Mouse (Mus musculus): ENCODE results near the gene Tmem150b. TPM values are rescaled to one million over a fixed set of nuclear protein-coding genes. Genes with fewer than 3 reads are reported as not detected.
A peak's percentile ranks its signal among the peaks of the same experiment; 100 is the strongest.

Tmem150b gene
- total and polyA plus RNA-seq, 3 experiments: 0.16 TPM; not detected in 2

DNA sequence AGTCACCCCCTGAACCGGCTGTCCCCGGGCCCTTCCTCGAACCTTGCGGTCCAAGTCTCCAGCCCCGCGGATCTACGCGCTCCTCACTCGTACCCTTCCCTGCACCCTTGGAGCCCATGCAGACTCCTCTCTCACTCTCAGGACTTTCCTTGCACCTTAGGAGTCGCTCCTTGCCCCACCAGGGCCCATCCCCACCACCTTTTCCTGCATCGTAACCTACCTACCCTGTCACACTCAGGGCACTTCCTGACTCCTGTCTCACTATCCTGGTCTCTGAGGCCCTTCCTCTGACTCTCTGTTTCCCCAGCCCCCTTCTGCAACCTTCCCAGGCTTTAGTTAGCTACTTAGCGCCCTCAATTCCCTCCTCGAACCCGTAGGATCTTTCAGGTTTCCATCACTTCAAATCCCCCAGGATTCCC lies 15.3 kb upstream of the Tmem150b start:
- DNase-seq: no peak
- 1% methylated on average over 14 of the region's 14 CpGs for WGBS
- Histone ChIP-seq H3K4me1 (ENCODE audit: control insufficient read depth, insufficient read depth, low read length) (peaks cover 3% of the 10 kb centered on the region; the same call in 1 of the 2 replicates), H3K36me3 (ENCODE audit: control insufficient read depth, insufficient read depth, low read length) (no peaks in the 10 kb centered on the region), H3K27me3 (ENCODE audit: control insufficient read depth, insufficient read depth, low read length) (no peaks in the 10 kb centered on the region), H3K79me2 (replicated peaks; ENCODE audit: control insufficient read depth, insufficient read depth, low read length) (no peaks in the 10 kb centered on the region), H3K4me3 (peak overlapping the region; percentile 81), H3K27ac (peak overlapping the region; percentile 91), H3K9ac (ENCODE audit: low read depth, low read length) (peak overlapping the region; percentile 88)
- no peak for TF ChIP-seq CTCF (IDR thresholded peaks at IDR 0.05)
- no peak for TF ChIP-seq EP300 (IDR thresholded peaks at IDR 0.05; ENCODE audit: insufficient read depth, low read depth, low read length)
- TF ChIP-seq POLR2A (IDR thresholded peaks at IDR 0.05; ENCODE audit: insufficient read depth, low read depth, low read length): no peak
- intact Hi-C loops (cut with DNase I): loop anchor here (2.0 to 5.0 kb wide), 2 partner anchors 48 to 322 kb away; partner anchors contain the start of genes Tmem238 and U2af2

DNA sequence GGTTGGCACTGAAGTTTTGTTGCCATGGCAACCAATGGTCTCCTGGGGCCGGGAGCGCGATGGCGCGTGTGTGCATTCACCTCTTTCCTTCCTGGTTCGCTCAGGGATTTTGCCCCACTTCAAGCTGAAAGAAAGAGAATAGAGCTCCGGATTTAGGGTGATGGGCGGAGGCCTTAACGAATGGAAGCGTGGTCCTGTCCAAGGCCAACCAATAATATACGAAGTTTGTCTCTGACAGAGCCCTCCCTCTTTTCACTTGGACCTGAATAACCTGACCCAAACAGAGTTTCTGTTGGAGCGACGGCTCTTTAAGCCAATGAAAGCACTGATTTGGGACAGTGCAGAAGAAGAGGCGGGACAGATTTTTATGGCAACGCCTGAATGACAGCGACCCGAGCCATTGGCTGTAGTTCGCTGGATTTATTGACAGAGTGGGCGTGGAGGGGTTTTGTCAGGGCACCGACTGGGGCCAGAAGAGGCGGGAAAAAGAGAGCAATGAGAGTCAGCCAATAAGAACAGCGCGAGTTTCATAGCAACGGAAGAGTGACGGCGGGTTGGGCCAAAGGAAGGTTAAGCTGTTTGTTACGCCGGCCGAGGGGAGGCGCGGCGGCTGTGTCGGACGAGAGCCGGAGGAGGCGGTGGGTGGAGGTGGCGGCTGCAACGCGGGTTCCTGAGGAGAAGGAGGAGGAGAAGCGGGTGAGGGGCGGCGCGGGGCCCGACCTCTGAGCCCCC lies 14.7 kb upstream of the Tmem150b start, which contains the start of gene Kmt5c:
Gene Kmt5c (plus strand): TSS at position 572 of the 732 bp plus-strand sequence.
- H3K79me2 ChIP-seq (replicated peaks; ENCODE audit: control insufficient read depth, insufficient read depth, low read length): no peaks in the 10 kb centered on the region
- intact Hi-C loops (cut with DNase I): loop anchor here (1.0 to 5.0 kb wide), 4 partner anchors 49 to 323 kb away; partner anchors contain the start of genes Hspbp1, Isoc2a, Tmem238 and U2af2
- peak within 1 kb of the TSS; percentile 91 for H3K27ac ChIP-seq
- WGBS: under 1% methylated on average over 39 of the region's 44 CpGs
- peaks cover 3% of the 10 kb centered on the region; the same call in 1 of the 2 replicates for H3K4me1 ChIP-seq (ENCODE audit: control insufficient read depth, insufficient read depth, low read length)
- H3K27me3 ChIP-seq (ENCODE audit: control insufficient read depth, insufficient read depth, low read length): no peaks in the 10 kb centered on the region
- DNase-seq: peak; percentile 94 to 99
- peak within 1 kb of the TSS; percentile 88 for H3K9ac ChIP-seq (ENCODE audit: low read depth, low read length)
- peak within 1 kb of the TSS; percentile 81 for H3K4me3 ChIP-seq
- H3K36me3 ChIP-seq (ENCODE audit: control insufficient read depth, insufficient read depth, low read length): no peaks in the 10 kb centered on the region
- 0 out of 2 replicates have a peak, but pooled peaks have one; percentile 32 for TF ChIP-seq EP300 (IDR thresholded peaks at IDR 0.05; ENCODE audit: insufficient read depth, low read depth, low read length)
- TF ChIP-seq POLR2A (IDR thresholded peaks at IDR 0.05; ENCODE audit: insufficient read depth, low read depth, low read length): peak; percentile 88
- peak; percentile 56 for TF ChIP-seq CTCF (IDR thresholded peaks at IDR 0.05)

GRCm38 (mm10) chr7:4739041-4739543 lies 14.0 kb upstream of the Tmem150b start:
- Histone ChIP-seq H3K27me3 (ENCODE audit: control insufficient read depth, insufficient read depth, low read length) (no peaks in the 10 kb centered on the region), H3K36me3 (ENCODE audit: control insufficient read depth, insufficient read depth, low read length) (no peaks in the 10 kb centered on the region), H3K9ac (ENCODE audit: low read depth, low read length) (peak overlapping the region; percentile 27; the same call in 1 of the 2 replicates), H3K27ac (peak overlapping the region; percentile 44), H3K79me2 (replicated peaks; ENCODE audit: control insufficient read depth, insufficient read depth, low read length) (no peaks in the 10 kb centered on the region), H3K4me1 (ENCODE audit: control insufficient read depth, insufficient read depth, low read length) (peaks cover 3% of the 10 kb centered on the region; the same call in 1 of the 2 replicates), H3K4me3 (peak overlapping the region; percentile 51)
- TF ChIP-seq CTCF (IDR thresholded peaks at IDR 0.05): no peak
- no peak for TF ChIP-seq EP300 (IDR thresholded peaks at IDR 0.05; ENCODE audit: insufficient read depth, low read depth, low read length)
- TF ChIP-seq POLR2A (IDR thresholded peaks at IDR 0.05; ENCODE audit: insufficient read depth, low read depth, low read length): no peak
- DNase-seq: no peak
- intact Hi-C loops (cut with DNase I): loop anchor here (1.0 to 5.0 kb wide), 2 partner anchors 54 to 138 kb away; partner anchors contain the start of genes Hspbp1 and Isoc2a
- WGBS: 46% methylated on average over 10 of the region's 10 CpGs

GRCm38 (mm10) chr7:4732968-4733392 lies 7.9 kb upstream of the Tmem150b start:
- no peaks in the 10 kb centered on the region for H3K4me1 ChIP-seq (ENCODE audit: control insufficient read depth, insufficient read depth, low read length)
- no peak overlapping the region for H3K27ac ChIP-seq
- TF ChIP-seq CTCF (IDR thresholded peaks at IDR 0.05): no peak
- no peak for TF ChIP-seq POLR2A (IDR thresholded peaks at IDR 0.05; ENCODE audit: insufficient read depth, low read depth, low read length)
- no peak for TF ChIP-seq EP300 (IDR thresholded peaks at IDR 0.05; ENCODE audit: insufficient read depth, low read depth, low read length)
- no peak overlapping the region for H3K9ac ChIP-seq (ENCODE audit: low read depth, low read length)
- 43% methylated on average over 6 of the region's 6 CpGs for WGBS
- intact Hi-C loops (cut with DNase I): no loop called here
- no peak overlapping the region for H3K4me3 ChIP-seq
- no peaks in the 10 kb centered on the region for H3K79me2 ChIP-seq (replicated peaks; ENCODE audit: control insufficient read depth, insufficient read depth, low read length)
- H3K36me3 ChIP-seq (ENCODE audit: control insufficient read depth, insufficient read depth, low read length): no peaks in the 10 kb centered on the region
- H3K27me3 ChIP-seq (ENCODE audit: control insufficient read depth, insufficient read depth, low read length): peaks cover 1% of the 10 kb centered on the region; the same call in 1 of the 2 replicates
- DNase-seq: no peak

DNA sequence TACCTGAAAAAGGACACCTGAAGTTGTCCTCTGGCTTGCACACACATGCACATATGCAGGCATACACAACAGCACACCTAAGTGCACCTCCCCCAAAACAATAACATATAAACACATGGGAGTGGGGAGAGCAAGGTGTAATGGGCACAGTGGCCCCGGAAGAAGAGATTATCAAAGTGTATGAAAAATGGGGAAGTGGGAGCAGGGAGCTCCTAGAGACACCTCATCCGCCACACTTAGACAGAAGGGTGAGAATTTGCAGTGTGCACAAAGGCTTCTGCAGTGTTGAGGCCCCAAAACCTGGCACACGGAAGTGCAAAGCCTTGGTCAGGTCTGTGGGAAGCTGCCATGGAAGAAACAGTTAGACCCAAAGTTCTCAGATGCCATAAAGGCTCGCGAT lies 6.0 kb upstream of the Tmem150b start:
- DNase-seq: no peak

More for the DNA sequence above, 6.0 kb upstream of the Tmem150b start:
- Histone ChIP-seq H3K27me3 (ENCODE audit: control insufficient read depth, insufficient read depth, low read length) (peaks cover 1% of the 10 kb centered on the region; the same call in 1 of the 2 replicates), H3K36me3 (ENCODE audit: control insufficient read depth, insufficient read depth, low read length) (no peaks in the 10 kb centered on the region), H3K79me2 (replicated peaks; ENCODE audit: control insufficient read depth, insufficient read depth, low read length) (no peaks in the 10 kb centered on the region), H3K27ac (no peak overlapping the region), H3K9ac (ENCODE audit: low read depth, low read length) (no peak overlapping the region), H3K4me3 (no peak overlapping the region), H3K4me1 (ENCODE audit: control insufficient read depth, insufficient read depth, low read length) (no peaks in the 10 kb centered on the region)
- intact Hi-C loops (cut with DNase I): no loop called here
- TF ChIP-seq CTCF (IDR thresholded peaks at IDR 0.05) (no peak), POLR2A (IDR thresholded peaks at IDR 0.05; ENCODE audit: insufficient read depth, low read depth, low read length) (no peak), EP300 (IDR thresholded peaks at IDR 0.05; ENCODE audit: insufficient read depth, low read depth, low read length) (no peak)
- WGBS: 75% methylated on average over 5 of the region's 5 CpGs

Data from heart, adult 2 months (tissue).